Mouse (Mus musculus) lung, embryonic 16.5 days (tissue): Measurements from ENCODE around the gene Dnah1. TPM values are rescaled to one million over a fixed set of nuclear protein-coding genes. Genes with fewer than 3 reads are reported as not detected.

ENCODE experiments used
- ATAC-seq: fragments of 200-750 bp; cut with Nextera tagmentation; 2 replicates; pipeline ENCODE4 v1.8.0; 2017; ENCODE audit warnings: low read depth, mild to moderate bottlenecking, moderate library complexity
- H3K27ac ChIP-seq: fragments of 300-500 bp; sonication (generic); 2 replicates; pipeline ENCODE4 v1.5.1; 2014; ENCODE audit warnings: mild to moderate bottlenecking, control low read depth, low read length
- H3K27me3 ChIP-seq: fragments of 300-500 bp; sonication (generic); 2 replicates; pipeline ENCODE4 v1.6.1; 2014; ENCODE audit warnings: low read depth, low read length, mixed read lengths; ENCODE audit not compliant: control insufficient read depth, insufficient read depth
- H3K36me3 ChIP-seq: fragments of 300-500 bp; sonication (generic); 2 replicates; pipeline ENCODE4 v1.6.1; 2014; ENCODE audit warnings: low read length; ENCODE audit not compliant: control insufficient read depth, insufficient read depth
- H3K4me1 ChIP-seq: fragments of 300-500 bp; sonication (generic); replicated peaks from 2 replicates; pipeline ENCODE4 v1.6.1; 2014; ENCODE audit warnings: low read length, mixed read lengths; ENCODE audit not compliant: control insufficient read depth, insufficient read depth
- H3K4me2 ChIP-seq: fragments of 300-500 bp; sonication (generic); 2 replicates; pipeline ENCODE4 v1.6.1; 2014; ENCODE audit warnings: low read depth, low read length, control low read depth
- H3K4me3 ChIP-seq: fragments of 300-500 bp; sonication (generic); 2 replicates; pipeline ENCODE4 v1.5.1; 2014; ENCODE audit warnings: mild to moderate bottlenecking, low read length, control low read depth
- H3K9ac ChIP-seq: fragments of 300-500 bp; sonication (generic); 2 replicates; pipeline ENCODE4 v1.6.1; 2014; ENCODE audit warnings: low read length, control low read depth
- H3K9me3 ChIP-seq: fragments of 300-500 bp; sonication (generic); 2 replicates; pipeline ENCODE4 v1.6.1; 2016; ENCODE audit warnings: low read length; ENCODE audit not compliant: control insufficient read depth
- WGBS: fragments of 180-500 bp; shearing (Covaris S2); extraction: QIAGEN DNeasy Blood & Tissue Kit; methylation state at CpG from one replicate; pipeline ENCODE4 v1.1.7; 2014; 5-methylcytosine and 5-hydroxymethylcytosine counted together
- polyA plus RNA-seq: library from polyadenylated mRNA; unstranded; fragments of >200 nt; fragmentation: Nextera tagmentation; extraction: Ambion mirVana; gene quantifications from 2 replicates; pipeline ENCODE4 v1.2.1, GENCODE M21; 2015

Dnah1 gene
- polyA plus RNA-seq, 1 experiment from 2014 or later = 2.7 TPM

DNA sequence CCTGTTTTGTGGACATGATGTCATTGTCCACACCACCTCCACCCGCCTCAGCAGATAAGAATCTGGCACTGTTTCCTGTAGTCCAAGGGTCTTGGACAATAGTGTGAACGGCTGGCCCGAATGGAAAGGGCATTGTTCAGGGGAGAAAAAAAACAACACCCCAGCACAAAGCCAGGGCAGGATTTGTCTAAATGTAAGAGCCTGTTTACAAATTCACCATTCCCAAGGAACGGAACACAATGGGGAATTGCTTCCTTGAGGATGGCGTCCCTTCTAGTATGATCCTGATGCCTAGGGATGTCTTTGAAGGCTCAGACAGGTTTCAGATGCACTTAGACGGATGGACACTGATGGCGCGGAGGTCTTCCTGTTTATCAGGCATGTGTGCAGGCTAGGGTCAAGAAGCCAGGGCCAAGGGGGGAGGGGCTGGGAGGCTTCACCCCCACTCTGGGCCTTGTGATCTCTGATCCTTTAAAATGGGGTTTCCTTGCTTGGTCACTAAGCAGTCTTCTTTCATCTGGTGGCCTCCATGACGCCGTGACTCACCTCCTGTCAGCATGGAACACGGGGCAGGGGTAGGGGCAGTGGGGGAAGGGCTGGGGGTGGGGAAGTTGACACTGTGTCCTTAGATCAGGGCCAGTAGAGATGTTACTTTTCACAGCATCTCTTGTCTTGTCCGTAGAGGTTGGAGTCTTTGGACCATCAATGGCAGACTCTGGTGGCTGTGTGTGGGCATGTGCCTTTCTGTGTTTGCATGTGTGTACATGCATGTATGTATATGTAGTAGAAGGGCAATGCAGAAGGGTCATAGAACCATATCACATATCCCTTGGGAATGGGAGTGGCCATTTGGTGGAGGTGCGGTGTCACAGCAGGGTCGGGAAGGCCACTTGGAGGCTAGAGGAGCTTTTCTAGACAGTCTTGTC, 90.4 kb downstream of the Dnah1 start:
- Histone ChIP-seq H3K36me3 (0 out of 2 replicates have a peak, but pooled peaks cover 2% of the 10 kb centered on the region), H3K27ac (peak overlapping the region; percentile 76), H3K9me3 (no peaks in the 10 kb centered on the region), H3K27me3 (no peaks in the 10 kb centered on the region), H3K4me3 (no peak overlapping the region), H3K4me1 (peaks cover 9% of the 10 kb centered on the region; the same call in 1 of the 2 replicates), H3K4me2 (no peak overlapping the region), H3K9ac (no peak overlapping the region)
- 66% methylated on average over 14 of the region's 14 CpGs for WGBS
- peak; percentile 76 for ATAC-seq

DNA sequence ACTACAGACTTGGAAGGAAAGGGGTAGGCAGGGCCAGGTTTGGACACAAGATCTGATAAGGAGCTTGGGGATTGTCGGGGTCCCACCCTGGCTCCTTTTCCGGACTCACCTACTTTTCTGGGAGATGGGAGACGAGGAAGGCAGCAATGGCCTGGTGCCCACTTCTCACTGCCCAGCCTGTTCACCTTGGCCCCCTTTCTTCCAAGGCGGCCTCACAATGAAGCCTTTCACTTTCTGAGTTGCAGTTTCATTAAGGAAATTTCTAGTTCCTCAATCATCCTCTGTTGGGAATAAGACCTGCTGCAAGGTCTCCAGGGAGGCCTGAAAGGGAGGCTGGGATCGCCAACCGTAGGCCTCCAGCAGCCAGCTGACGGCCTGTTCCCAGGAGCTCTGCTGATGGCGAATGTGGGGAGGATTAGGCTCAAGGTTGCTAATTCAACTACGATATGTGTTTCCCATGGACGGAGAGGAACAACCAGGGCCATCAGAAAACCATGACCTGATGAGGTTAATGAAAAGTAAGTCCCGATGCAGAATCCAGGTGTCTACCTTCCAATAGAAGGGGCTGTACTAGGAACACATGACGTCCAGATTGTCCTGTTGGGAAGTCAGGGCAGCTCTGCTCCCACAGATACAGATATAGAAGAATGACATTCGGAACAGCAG, 91.2 kb downstream of the Dnah1 start:
- no peak overlapping the region for H3K9ac ChIP-seq
- 0 out of 2 replicates have a peak, but pooled peaks cover 2% of the 10 kb centered on the region for H3K36me3 ChIP-seq
- ATAC-seq = no peak
- 71% methylated on average over 13 of the region's 13 CpGs for WGBS
- peaks cover 14% of the 10 kb centered on the region; the same call in 1 of the 2 replicates for H3K4me1 ChIP-seq
- H3K27me3 ChIP-seq = no peaks in the 10 kb centered on the region
- no peak overlapping the region for H3K4me3 ChIP-seq
- no peak overlapping the region for H3K4me2 ChIP-seq
- no peaks in the 10 kb centered on the region for H3K9me3 ChIP-seq
- peak overlapping the region; percentile 79 for H3K27ac ChIP-seq

DNA sequence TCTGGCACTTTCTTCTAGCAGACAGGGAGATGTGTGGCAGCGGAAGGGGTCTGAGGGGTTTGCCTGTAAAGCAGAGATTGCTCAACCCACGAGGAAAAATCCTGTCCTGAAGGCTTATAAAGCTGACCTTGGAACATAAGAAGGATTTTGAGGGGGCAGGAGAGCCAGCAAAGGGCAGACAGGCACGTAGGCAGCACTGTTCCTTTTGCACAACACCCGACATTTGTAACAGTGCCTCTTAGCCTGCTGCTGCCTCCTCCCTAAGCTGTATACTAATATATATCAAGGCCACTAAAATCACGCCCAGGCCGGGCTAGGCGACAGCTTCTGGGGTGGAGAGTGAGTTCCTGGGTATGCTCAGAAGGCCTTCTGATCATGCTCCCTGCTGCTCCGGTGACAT, 93.3 kb downstream of the Dnah1 start:
- ATAC-seq = no peak
- Histone ChIP-seq H3K4me2 (no peak overlapping the region), H3K9me3 (no peaks in the 10 kb centered on the region), H3K4me3 (no peak overlapping the region), H3K36me3 (no peaks in the 10 kb centered on the region), H3K27ac (peak overlapping the region; percentile 40), H3K9ac (peak overlapping the region; percentile 34; the same call in 1 of the 2 replicates), H3K27me3 (no peaks in the 10 kb centered on the region), H3K4me1 (peaks cover 31% of the 10 kb centered on the region)
- WGBS = 60% methylated on average over 8 of the region's 8 CpGs

DNA sequence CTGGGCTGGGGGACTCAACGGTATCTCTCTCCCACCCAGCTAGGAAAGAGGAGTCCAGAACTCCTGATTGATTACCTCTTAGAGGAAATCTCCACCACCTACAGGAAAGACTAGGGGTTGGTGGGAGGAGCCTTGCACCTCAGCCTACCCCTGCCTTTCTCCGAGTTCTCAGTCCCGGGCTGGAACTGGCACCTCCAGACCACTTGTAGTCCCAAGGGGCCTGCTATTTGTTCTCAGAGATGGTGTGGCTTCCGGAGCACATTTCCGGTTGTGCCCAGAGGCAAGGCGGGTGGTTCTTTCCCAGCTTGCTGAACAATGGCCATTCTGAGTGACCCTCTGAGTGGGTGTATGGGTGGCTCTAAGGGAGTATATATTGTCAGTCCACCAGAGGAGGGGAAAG, 95.5 kb downstream of the Dnah1 start:
- 44% methylated on average over 6 of the region's 6 CpGs for whole genome bisulfite sequencing
- Histone ChIP-seq H3K4me2 (no peak overlapping the region), H3K9ac (no peak overlapping the region), H3K36me3 (no peaks in the 10 kb centered on the region), H3K4me1 (peaks cover 28% of the 10 kb centered on the region), H3K9me3 (no peaks in the 10 kb centered on the region), H3K27ac (peak overlapping the region; percentile 54), H3K4me3 (no peak overlapping the region), H3K27me3 (no peaks in the 10 kb centered on the region)
- ATAC-seq = no peak

DNA sequence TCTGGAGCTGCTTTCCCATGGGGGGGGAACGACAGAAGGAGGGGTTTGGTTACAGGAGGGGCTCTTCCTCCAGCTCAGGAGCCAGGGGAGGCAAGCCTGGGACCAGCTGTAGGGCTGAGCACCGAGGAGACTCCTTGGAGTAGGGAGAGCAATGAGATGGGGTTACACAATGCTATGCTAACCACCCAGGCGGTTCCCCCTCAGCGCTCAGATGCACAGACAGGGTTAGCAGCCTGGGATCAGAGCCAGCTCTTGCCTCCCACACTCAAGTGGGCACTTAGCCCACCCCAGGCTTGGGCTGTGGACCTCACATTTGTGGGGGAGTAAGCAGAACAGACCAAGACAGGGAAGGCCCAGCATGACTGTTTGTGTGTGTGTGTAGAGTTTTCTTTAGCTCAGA, 96.7 kb downstream of the Dnah1 start:
- no peaks in the 10 kb centered on the region for H3K27me3 ChIP-seq
- H3K9ac ChIP-seq = peak overlapping the region; percentile 25; the same call in 1 of the 2 replicates
- H3K9me3 ChIP-seq = no peaks in the 10 kb centered on the region
- peaks cover 28% of the 10 kb centered on the region for H3K4me1 ChIP-seq
- WGBS = 12% methylated on average over 4 of the region's 4 CpGs
- H3K36me3 ChIP-seq = no peaks in the 10 kb centered on the region
- peak; percentile 94 for ATAC-seq
- peak overlapping the region; percentile 54 for H3K27ac ChIP-seq
- H3K4me2 ChIP-seq = no peak overlapping the region
- H3K4me3 ChIP-seq = no peak overlapping the region

DNA sequence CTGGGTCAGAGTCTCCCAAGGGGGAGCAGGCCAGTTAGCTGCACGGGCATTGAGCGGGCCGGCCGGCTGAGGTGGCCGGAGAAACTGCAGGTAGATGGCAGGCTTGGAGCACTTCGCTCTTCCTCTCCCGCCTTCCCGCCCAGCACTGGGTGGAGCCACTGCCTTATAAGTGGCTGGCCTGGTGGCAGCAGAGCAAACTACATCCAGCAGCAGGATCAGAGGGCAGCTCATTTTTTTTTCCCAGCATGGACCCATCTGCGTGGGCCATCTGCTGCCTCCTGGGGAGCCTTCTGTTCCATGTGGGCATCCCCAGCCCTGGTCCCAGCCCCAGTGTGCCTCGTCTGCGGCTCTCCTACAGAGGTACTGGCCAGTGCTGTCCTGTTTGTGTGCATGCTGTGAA, 106.0 kb downstream of the Dnah1 start, which contains the start of gene Sema3g:
Gene Sema3g (plus strand): TSS at position 195 of the 400 bp plus-strand sequence.
- Histone ChIP-seq H3K4me2 (peak within 1 kb of the TSS; percentile 48), H3K36me3 (no peaks in the 10 kb centered on the region), H3K4me1 (peaks cover 14% of the 10 kb centered on the region), H3K9ac (peak within 1 kb of the TSS; percentile 45), H3K27ac (peak within 1 kb of the TSS; percentile 51), H3K4me3 (peak within 1 kb of the TSS; percentile 36), H3K27me3 (no peaks in the 10 kb centered on the region), H3K9me3 (no peaks in the 10 kb centered on the region)
- 4% methylated on average over 11 of the region's 11 CpGs for WGBS
- ATAC-seq = peak; percentile 80

DNA sequence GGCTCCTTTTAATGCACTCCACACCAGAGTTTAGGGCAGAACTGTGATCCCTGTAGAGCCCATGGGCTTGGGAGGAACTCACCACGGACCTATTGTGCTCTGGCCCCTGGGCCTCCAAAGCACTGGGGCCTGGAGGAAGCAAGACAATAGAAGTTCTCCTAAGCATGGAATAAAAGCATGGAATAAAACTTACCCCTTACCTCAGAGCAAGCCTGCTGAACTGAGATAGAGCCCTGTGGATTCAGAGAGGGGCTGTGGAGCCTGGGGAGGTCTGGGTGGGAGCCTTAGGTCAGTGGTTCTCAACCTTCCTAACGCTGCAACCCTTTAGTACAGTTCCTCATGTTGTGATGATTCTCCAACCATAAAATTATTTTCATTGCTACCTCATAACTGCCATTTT, 106.8 kb downstream of the Dnah1 start, which contains the start of gene Nisch:
Gene Nisch (minus strand): TSS at position 101 of the 400 bp plus-strand sequence.
- H3K4me3 ChIP-seq = peak within 1 kb of the TSS; percentile 36
- no peaks in the 10 kb centered on the region for H3K9me3 ChIP-seq
- ATAC-seq = no peak
- H3K27me3 ChIP-seq = no peaks in the 10 kb centered on the region
- 63% methylated on average over 2 of the region's 2 CpGs for WGBS
- H3K4me1 ChIP-seq = peaks cover 21% of the 10 kb centered on the region
- peak within 1 kb of the TSS; percentile 45 for H3K9ac ChIP-seq
- H3K36me3 ChIP-seq = no peaks in the 10 kb centered on the region
- H3K27ac ChIP-seq = peak within 1 kb of the TSS; percentile 51
- H3K4me2 ChIP-seq = peak within 1 kb of the TSS; percentile 48

DNA sequence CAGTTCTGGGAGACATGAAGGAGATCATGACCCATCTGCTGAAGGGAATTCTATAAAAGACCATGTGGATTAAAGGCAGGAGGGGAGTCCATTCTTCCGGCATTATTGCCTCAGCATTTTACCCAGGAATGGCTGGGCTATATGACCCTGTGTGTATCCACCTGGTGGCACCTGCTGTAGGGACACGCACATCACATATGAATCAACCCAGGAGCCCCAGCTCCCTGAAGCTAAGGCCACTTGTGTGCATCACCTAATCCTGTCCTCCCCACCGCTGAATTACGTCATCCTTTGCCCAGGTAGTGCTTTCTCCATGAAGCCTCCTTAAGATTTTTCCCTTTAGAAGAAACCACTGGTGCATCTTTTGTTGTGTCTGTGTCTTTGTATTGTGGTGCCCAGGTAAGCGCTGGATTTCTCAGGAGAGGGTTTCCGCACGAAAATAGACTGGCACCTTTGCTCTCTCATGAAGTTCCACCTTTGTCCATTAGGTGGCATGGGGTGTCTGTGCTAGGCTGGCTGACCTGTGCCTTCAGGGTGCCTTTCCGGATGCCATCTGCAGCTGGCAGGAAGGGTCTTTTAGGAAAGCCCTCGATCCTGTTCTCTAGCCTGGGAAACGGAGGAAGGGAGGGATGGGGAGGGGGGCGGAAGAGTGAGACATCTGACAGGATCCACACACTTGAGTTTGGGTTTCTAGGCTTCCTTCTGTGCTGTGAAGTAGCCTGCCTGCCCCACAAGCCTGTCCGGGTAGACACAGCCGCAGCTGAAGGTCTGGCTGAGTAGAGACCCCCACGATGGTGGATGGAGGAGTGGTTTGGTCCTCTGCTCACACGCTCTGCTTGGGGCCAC, 108.3 kb downstream of the Dnah1 start:
- Histone ChIP-seq H3K9ac (peak overlapping the region; percentile 44), H3K36me3 (no peaks in the 10 kb centered on the region), H3K9me3 (no peaks in the 10 kb centered on the region), H3K4me1 (peaks cover 21% of the 10 kb centered on the region), H3K27ac (0 out of 2 replicates have a peak overlapping the region, but pooled peaks have one; percentile 37), H3K4me2 (peak overlapping the region; percentile 21; the same call in 1 of the 2 replicates), H3K27me3 (no peaks in the 10 kb centered on the region), H3K4me3 (no peak overlapping the region)
- ATAC-seq = peak; percentile 66
- 25% methylated on average over 15 of the region's 15 CpGs for WGBS
